Mouse (Mus musculus): Measurements from ENCODE around the gene Nup153. TPM values are rescaled to one million over a fixed set of nuclear protein-coding genes. Genes with fewer than 3 reads are reported as not detected.

Nup153 gene
- total RNA-seq, 2 experiments from 2014 or later: 47.2 to 56.9 TPM

- intact Hi-C loops (cut with DNase I): no loop called here
These were observed 44.4 kb downstream of the Nup153 start for GRCm38 (mm10) chr13:46683370-46683769.

GRCm38 (mm10) chr13:46682921-46683320, 44.8 kb downstream of the Nup153 start:
- intact Hi-C loops (cut with DNase I): no loop called here
- DNase-seq (ENCODE audit: low spot score in 2 of 2): no peak

More at GRCm38 (mm10) chr13:46683370-46683769, 44.4 kb downstream of the Nup153 start:
- DNase-seq (ENCODE audit: low spot score in 2 of 2): no peak

GRCm38 (mm10) chr13:46677721-46678120, 50.0 kb downstream of the Nup153 start:
- DNase-seq (ENCODE audit: low spot score in 2 of 2): no peak
- intact Hi-C loops (cut with DNase I): no loop called here

DNA sequence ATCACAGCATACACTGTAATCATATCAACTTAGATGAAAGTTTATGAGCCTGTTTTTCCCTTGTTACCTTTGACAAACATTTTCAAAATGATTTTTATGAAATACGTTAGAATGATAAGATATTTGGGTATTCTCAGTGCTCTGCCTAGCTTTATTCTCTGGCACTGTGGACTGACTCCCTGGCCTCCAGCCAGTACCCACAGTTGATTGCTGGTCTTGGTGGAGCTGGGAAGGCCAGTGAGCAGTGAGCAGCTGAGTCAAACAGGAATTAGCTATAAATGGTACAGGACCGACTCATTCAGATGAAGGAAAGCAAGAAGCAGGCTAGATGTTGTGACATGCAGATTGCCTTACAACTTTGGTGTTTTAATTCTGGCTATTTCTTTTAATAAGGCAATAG, 53.1 kb downstream of the Nup153 start:
- intact Hi-C loops (cut with DNase I): no loop called here
- DNase-seq (ENCODE audit: low spot score in 2 of 2): no peak

- intact Hi-C loops (cut with DNase I): no loop called here
- DNase-seq (ENCODE audit: low spot score in 2 of 2): no peak
These were observed 57.2 kb downstream of the Nup153 start for GRCm38 (mm10) chr13:46670514-46670913.

GRCm38 (mm10) chr13:46669620-46670271, 58.0 kb downstream of the Nup153 start:
- peak; percentile 21 to 40 for DNase-seq (ENCODE audit: low spot score in 2 of 2)
- intact Hi-C loops (cut with DNase I): loop anchor here (10.0 kb wide), 1 partner anchor 255 kb away; the partner anchor contains the start of gene Rbm24

- intact Hi-C loops (cut with DNase I): loop anchor here (10.0 kb wide), 1 partner anchor 254 kb away; the partner anchor contains the start of gene Rbm24
- DNase-seq (ENCODE audit: low spot score in 2 of 2): peak; percentile 91 to 93
These were observed 58.6 kb downstream of the Nup153 start, which contains the start of gene Fam8a1 for GRCm38 (mm10) chr13:46669048-46669619. Gene Fam8a1 (plus strand): TSS chr13:46669522.

- DNase-seq (ENCODE audit: low spot score in 2 of 2): no peak
- intact Hi-C loops (cut with DNase I): loop anchor here (2.0 to 10.0 kb wide), 2 partner anchors 249 to 353 kb away; partner anchors contain the start of gene Rbm24
These were observed 64.2 kb downstream of the Nup153 start for GRCm38 (mm10) chr13:46663461-46663964.

GRCm38 (mm10) chr13:46659211-46659610, 68.5 kb downstream of the Nup153 start:
- intact Hi-C loops (cut with DNase I): no loop called here
- no peak for DNase-seq (ENCODE audit: low spot score in 2 of 2)

DNA sequence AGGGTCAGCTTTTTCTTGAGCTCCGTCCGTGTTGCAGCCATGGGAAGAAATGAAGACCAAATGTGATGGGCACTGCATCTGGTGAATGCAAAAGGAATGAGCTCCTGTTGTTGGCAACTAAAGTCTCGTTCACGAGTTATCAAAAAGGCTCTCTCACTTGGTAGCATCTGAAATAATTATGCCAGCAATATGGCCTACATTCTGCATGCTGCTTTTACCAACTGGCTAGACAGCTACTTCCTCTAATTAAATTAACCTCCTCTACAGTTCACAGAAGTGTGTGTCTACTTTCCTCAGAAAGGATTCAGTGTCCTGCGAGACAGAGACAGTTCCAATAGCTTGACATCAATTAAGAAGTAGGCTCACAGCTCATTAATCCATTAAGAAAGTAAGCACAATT, 73.2 kb downstream of the Nup153 start:
- intact Hi-C loops (cut with DNase I): no loop called here
- DNase-seq (ENCODE audit: low spot score in 2 of 2): no peak

- intact Hi-C loops (cut with DNase I): no loop called here
- DNase-seq (ENCODE audit: low spot score in 2 of 2): no peak
These were observed 74.1 kb downstream of the Nup153 start for GRCm38 (mm10) chr13:46653671-46654070.

DNA sequence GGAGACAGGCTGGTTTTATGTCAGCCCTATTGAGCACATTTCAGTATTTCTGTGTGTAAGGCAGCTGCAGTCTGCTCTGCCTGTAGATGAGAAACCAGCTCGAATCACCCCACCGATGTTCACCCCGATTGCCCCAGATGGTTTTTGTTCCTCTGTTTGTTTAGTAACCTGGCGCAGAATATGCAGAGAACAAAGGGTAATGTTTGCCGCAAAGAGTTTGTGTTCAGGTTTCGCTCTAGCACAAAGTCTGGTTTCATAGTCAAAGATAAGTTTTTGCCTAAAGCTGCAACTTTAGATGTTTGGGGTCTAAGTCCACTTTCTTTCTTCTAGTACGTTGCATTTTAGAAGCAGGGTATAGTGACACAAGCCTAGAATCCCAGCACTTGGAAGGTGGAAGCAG, 75.1 kb downstream of the Nup153 start:
- intact Hi-C loops (cut with DNase I): no loop called here
- DNase-seq (ENCODE audit: low spot score in 2 of 2): no peak

DNA sequence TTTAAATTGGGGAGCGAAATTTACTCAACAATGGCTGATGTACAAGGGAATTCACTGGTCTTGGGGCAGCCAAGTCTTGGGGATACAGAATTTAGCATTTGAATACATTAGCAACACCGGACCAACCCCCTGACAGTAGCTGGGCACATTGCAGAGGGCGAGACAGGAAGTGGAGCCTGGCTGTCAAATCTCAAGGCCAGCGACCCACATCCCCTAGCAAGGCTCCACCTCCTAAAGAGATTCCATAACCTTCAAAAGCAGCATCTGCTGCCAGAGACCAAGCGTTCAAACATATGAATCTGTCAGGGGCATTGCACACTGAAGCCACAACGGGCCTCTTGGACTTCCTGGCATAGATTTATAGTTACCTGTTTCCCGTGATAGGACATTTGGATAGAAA, 75.9 kb downstream of the Nup153 start:
- intact Hi-C loops (cut with DNase I): no loop called here
- no peak for DNase-seq (ENCODE audit: low spot score in 2 of 2)

DNA sequence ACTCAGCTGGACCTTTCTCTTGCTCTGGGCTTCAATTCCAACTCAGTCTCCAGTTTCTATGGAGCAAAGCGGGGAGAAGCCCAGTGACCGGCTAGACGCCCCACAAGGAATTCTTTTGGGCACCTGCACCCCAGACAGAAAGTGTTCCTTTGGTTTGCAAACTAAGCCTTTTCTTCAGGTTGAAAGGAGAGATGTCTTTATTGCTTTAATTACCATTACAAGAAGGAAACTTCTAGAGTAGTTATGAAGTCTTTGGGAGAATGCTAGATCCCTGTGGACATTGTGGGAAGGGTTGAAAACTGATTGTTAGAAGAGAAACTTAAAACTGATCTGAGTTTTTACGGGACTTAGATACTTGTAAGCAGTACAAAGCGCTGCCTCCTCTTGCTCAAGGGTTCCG, 82.3 kb downstream of the Nup153 start:
- intact Hi-C loops (cut with DNase I): no loop called here
- DNase-seq (ENCODE audit: low spot score in 2 of 2): no peak

GRCm38 (mm10) chr13:46644175-46644574, 83.6 kb downstream of the Nup153 start:
- intact Hi-C loops (cut with DNase I): no loop called here

DNA sequence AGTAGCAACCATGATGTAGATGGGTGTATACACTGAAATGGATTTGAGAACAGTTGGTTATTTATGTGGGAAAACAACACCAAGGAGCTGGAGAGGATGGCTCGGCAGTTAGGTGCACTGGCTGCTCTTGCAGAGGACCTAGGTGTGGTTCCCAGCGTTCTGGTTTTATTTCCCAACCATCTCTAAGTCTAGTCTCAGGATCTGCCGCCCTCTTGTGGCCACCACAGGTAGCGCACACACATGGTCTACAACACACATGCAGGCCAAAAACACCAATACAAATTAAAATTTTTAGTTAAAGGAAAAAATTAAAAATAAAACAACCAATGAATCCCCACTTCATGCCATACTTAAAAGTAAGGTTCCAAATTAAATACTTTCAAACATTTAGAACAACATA, 85.4 kb downstream of the Nup153 start:
- intact Hi-C loops (cut with DNase I): no loop called here
- DNase-seq (ENCODE audit: low spot score in 2 of 2): no peak

More at GRCm38 (mm10) chr13:46644175-46644574, 83.6 kb downstream of the Nup153 start:
- no peak for DNase-seq (ENCODE audit: low spot score in 2 of 2)

GRCm38 (mm10) chr13:46640608-46641468, 86.9 kb downstream of the Nup153 start:
- intact Hi-C loops (cut with DNase I): no loop called here
- DNase-seq (ENCODE audit: low spot score in 2 of 2): no peak

DNA sequence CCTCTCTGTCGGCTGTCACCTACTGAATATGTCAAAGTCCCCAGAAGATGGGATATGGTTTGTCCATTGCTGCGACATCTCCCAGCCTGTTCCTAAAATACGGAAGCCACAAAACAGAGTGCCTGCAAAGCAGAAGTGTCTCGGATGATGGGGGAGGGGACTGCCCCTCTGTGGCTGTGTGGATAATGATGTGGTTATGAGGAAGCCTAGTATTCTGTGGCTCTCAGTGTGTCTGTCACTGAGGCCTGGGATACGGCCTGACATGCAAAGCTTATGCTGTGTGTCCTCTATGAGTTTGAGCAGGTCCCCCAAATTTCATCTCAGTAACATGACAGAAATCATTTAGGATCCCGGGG, 93.6 kb downstream of the Nup153 start:
- intact Hi-C loops (cut with DNase I): loop anchor here (5.0 to 10.0 kb wide), 3 partner anchors 47 to 219 kb away; partner anchors contain the start of genes Cap2 and Rbm24
- DNase-seq (ENCODE audit: low spot score in 2 of 2): no peak

DNA sequence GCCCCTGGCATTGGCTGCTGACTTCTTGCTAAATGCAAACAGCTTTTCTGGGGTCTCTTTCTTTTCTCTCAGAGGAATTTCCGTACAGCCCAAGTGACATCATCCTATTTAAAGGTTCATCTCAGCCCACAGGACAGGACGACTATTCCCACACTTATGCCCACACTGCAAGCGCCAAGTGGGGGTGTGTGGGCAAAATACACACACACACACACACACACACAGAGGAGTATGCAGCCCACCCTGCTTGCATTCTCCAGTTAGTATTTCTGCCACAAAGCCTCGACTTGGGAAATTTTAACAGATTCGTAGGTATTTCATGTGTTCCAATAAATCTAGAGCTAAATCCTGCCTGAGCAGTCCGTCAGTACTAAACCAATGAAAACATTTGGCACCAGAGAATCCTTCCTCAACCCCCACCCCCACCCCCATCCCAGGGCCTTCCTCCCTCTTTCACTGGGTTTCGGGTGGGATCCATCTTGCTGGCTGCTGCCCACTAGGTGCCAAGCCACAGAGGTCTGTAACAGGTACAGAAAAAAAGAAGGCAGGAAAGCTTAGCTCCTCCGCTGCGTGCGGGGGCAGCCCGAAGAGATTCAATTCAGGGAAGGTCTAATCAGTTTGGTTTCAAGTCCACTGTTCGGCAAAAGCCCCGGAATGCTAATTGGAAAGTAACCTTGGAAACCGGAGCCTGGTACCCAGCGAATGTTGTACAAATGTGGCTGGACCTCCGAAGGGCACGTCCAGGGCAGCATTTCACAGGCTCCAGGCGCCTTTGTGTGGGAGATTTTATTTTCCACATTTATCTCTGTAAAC, 94.2 kb downstream of the Nup153 start:
- DNase-seq (ENCODE audit: low spot score in 2 of 2): peak; percentile 56 to 58
- intact Hi-C loops (cut with DNase I): loop anchor here (5.0 to 10.0 kb wide), 3 partner anchors 46 to 219 kb away; partner anchors contain the start of genes Cap2 and Rbm24
